Mouse (Mus musculus) hindbrain, embryonic 13.5 days (tissue): ENCODE data around the gene Kptn. TPM values are rescaled to one million over a fixed set of nuclear protein-coding genes. Genes with fewer than 3 reads are reported as not detected.

Source experiments
- ATAC-seq: fragments of 200-750 bp; cut with Nextera tagmentation; 2 replicates; pipeline ENCODE4 v1.8.0; 2017; ENCODE audit warnings: moderate TSS enrichment; ENCODE audit not compliant: low FRiP score
- H3K27ac ChIP-seq: fragments of 300-500 bp; sonication (generic); 2 replicates; pipeline ENCODE4 v1.5.1; 2015; ENCODE audit warnings: inconsistent platforms, mild to moderate bottlenecking, moderate library complexity
- H3K27me3 ChIP-seq: fragments of 300-500 bp; sonication (generic); 2 replicates; pipeline ENCODE4 v1.6.1; 2015; ENCODE audit warnings: mild to moderate bottlenecking, inconsistent platforms
- H3K36me3 ChIP-seq: fragments of 300-500 bp; sonication (generic); 2 replicates; pipeline ENCODE4 v1.6.1; 2015; ENCODE audit warnings: mild to moderate bottlenecking, inconsistent platforms
- H3K4me1 ChIP-seq: fragments of 300-500 bp; sonication (generic); replicated peaks from 2 replicates; pipeline ENCODE4 v1.6.1; 2015; ENCODE audit warnings: inconsistent platforms
- H3K4me2 ChIP-seq: fragments of 300-500 bp; sonication (generic); 2 replicates; pipeline ENCODE4 v1.6.1; 2015; ENCODE audit warnings: inconsistent platforms, mild to moderate bottlenecking, moderate library complexity
- H3K4me3 ChIP-seq: fragments of 300-500 bp; sonication (generic); 2 replicates; pipeline ENCODE4 v1.5.1; 2015; ENCODE audit warnings: mild to moderate bottlenecking, inconsistent platforms
- H3K9ac ChIP-seq: fragments of 300-500 bp; sonication (generic); 2 replicates; pipeline ENCODE4 v1.6.1; 2015; ENCODE audit warnings: mild to moderate bottlenecking, inconsistent platforms
- H3K9me3 ChIP-seq: fragments of 300-500 bp; sonication (generic); 2 replicates; pipeline ENCODE4 v1.6.1; 2016; ENCODE audit warnings: inconsistent platforms
- WGBS: fragments of 180-500 bp; shearing (Covaris S2); methylation state at CpG from one replicate; pipeline ENCODE4 v1.1.7; 2015; 5-methylcytosine and 5-hydroxymethylcytosine counted together
- polyA plus RNA-seq: library from polyadenylated mRNA; unstranded; fragments of >200 nt; fragmentation: Nextera tagmentation; extraction: Ambion mirVana; gene quantifications from 2 replicates; pipeline ENCODE4 v1.2.1, GENCODE M21; 2015

The Kptn gene
- polyA plus RNA-seq, 1 experiment from 2014 or later = 37.3 TPM

DNA sequence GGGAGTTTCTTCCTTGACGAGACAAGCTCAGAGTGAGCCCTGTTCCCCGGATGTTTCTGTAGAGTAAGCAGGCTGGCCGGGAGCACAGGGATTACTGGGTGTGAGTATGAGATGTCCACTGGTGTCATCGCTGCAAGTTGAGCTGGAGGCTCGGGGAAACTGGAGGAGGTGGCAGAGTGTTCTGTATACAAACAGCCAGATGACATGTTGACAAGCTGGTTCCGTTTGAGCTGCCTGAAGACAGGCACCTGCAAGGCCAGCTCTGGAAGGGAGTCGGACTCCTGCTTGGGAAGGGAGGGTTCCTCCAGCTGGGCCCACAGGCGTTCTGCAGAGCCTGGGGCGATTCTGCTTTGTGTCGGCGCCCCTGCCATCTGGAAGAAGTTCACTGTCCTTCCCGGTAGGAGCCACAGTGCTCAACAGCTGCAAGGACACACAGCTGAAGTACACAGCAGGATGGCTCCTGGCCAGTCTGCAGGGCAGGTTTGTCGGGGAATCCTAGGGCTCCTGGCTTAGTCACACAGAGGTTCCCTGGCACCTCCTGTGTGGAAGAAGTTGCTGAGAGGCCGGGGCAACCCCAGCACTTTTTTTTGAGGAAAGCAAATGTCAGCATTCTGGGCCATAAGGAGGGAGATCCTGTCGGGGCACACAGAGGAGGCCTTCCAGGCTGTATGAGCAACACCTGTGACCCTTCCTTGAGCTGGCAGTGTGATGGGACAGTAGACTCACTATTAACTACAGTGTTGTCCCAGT is 17.8 kb upstream of the Kptn start:
- H3K36me3 ChIP-seq = peaks cover 26% of the 10 kb centered on the region
- H3K4me3 ChIP-seq = no peak overlapping the region
- H3K9ac ChIP-seq = 0 out of 2 replicates have a peak overlapping the region, but pooled peaks have one; percentile 40
- H3K27me3 ChIP-seq = no peaks in the 10 kb centered on the region
- H3K27ac ChIP-seq = no peak overlapping the region
- H3K9me3 ChIP-seq = no peaks in the 10 kb centered on the region
- no peak overlapping the region for H3K4me2 ChIP-seq
- ATAC-seq = no peak
- WGBS = 73% methylated on average over 15 of the region's 15 CpGs
- H3K4me1 ChIP-seq = peaks cover 73% of the 10 kb centered on the region

DNA sequence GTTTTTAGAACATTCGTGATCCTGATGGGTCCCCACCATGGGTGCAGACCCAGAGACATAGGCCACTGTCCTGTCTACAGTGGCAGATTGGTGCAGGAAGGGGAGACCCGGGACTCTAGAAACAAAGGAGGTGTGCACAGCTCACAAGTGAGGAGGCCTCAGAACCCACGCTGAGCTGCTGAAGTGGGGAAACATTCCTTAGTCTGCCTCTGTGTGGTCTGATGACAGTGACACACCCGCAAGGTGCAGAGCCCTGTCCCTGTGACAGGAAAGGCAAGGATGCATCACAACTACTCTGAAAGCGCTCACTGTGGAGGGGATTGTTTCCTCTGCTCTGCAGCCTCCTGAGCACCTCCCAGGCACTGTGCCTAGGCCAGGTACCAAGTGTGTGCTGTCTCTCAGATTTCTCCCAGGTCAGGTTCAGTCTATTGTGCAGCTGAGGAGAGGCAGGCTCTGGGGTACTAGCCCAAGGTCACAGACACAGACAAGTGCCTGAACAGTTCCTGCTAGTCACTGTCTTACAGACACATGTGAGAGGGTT is 16.9 kb upstream of the Kptn start:
- no peaks in the 10 kb centered on the region for H3K9me3 ChIP-seq
- peaks cover 33% of the 10 kb centered on the region for H3K36me3 ChIP-seq
- no peak overlapping the region for H3K4me3 ChIP-seq
- no peak for ATAC-seq
- H3K9ac ChIP-seq = peak overlapping the region; percentile 59
- 87% methylated on average over 5 of the region's 5 CpGs for WGBS
- H3K27me3 ChIP-seq = no peaks in the 10 kb centered on the region
- H3K27ac ChIP-seq = peak overlapping the region; percentile 79
- H3K4me1 ChIP-seq = peaks cover 70% of the 10 kb centered on the region
- H3K4me2 ChIP-seq = no peak overlapping the region

DNA sequence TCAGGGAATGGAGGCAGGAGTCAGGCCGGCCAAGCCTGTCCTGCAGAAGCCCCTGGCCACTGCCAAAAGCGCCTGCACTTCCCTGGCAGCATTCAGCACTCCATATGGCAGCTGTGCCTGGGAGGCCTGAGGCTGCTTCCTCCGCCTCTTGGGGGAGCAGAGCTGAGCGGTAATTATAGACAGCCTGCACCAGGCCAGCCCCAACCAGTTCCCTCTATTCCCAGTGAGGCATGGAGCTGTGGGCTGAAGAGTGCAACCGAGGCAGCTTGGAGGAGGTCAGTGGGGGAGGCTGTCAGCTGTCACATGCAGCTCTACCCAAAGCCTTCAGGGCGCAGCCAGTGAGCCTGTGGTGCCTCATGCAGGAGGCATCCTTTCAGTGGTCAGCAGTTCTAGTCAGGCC is 15.9 kb upstream of the Kptn start:
- H3K9ac ChIP-seq = peak overlapping the region; percentile 59
- H3K4me3 ChIP-seq = no peak overlapping the region
- WGBS = 64% methylated on average over 6 of the region's 6 CpGs
- ATAC-seq = peak; percentile 53
- H3K9me3 ChIP-seq = no peaks in the 10 kb centered on the region
- H3K4me2 ChIP-seq = no peak overlapping the region
- peaks cover 43% of the 10 kb centered on the region for H3K36me3 ChIP-seq
- peak overlapping the region; percentile 79 for H3K27ac ChIP-seq
- no peaks in the 10 kb centered on the region for H3K27me3 ChIP-seq
- H3K4me1 ChIP-seq = peaks cover 68% of the 10 kb centered on the region

DNA sequence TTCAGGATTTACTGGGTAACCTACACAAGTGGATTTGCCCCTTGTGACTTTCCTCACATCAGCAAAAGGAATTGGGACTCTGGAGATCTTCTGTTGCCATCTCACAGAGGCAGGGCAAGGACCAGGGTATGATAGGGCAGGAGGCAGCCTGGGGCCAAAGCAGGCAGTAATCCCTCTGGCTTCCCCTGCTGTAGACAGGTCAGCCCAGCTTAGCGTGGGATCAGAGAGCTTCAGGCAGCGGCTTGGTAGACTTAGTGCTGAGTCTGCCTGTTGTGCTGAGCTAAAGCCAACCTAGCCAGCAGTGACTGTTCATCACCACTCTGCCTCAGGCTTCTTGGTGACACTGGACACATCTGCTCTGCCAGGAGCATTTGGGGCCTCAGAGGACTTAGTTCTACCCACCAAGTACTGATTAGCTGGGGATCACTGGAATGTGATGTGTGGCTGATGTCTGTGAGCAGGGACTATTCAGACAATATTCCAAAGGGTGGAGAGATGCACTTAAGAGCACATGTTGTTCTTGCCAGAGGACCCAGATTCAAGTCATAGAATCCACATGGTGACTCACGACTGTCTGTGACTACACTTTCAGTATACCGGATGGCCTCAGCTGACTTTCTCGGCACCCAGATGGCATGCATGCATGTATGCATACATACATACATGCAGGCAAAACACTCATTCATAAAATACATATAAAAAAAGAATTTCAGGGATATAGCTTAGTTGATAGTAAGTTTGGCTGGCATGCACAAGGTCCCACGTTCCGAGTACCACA is 14.9 kb upstream of the Kptn start:
- H3K9me3 ChIP-seq = no peaks in the 10 kb centered on the region
- H3K4me3 ChIP-seq = no peak overlapping the region
- no peak overlapping the region for H3K4me2 ChIP-seq
- no peaks in the 10 kb centered on the region for H3K27me3 ChIP-seq
- H3K27ac ChIP-seq = peak overlapping the region; percentile 79
- H3K9ac ChIP-seq = no peak overlapping the region
- peaks cover 58% of the 10 kb centered on the region for H3K4me1 ChIP-seq
- WGBS = 92% methylated on average over 7 of the region's 7 CpGs
- ATAC-seq = no peak
- peaks cover 53% of the 10 kb centered on the region for H3K36me3 ChIP-seq

DNA sequence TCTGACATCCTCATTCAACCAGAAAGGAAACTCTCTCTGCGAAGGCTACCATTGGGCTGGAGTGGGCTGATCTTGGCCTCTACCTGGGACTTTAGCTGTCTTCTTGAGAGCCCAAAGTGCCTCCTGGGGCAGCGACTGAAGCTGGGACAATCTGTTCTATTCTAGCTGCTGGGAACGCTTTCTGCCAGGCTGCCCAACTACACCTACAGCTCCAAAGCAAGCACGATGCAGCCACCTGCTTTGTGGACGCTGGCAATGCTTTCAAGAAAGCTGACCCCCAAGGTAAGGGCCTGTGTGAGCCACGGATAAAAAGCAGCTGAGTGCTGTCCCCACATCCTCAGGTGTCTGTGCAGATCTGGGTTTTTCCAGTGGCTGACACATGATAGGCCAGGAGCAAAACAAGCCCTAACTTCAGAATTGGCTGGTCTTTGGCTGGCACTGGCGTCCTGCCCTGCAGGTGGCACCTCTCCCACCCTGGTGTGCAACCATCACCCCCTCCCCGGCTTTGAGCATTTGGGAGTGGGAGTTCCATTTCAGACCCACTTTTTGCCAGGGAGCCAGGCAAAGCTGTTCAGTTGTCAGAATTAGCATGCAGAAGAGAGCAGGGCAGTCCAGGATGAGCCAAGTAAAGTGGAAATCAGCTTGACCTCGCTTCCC is 10.7 kb upstream of the Kptn start:
- ATAC-seq = no peak

DNA sequence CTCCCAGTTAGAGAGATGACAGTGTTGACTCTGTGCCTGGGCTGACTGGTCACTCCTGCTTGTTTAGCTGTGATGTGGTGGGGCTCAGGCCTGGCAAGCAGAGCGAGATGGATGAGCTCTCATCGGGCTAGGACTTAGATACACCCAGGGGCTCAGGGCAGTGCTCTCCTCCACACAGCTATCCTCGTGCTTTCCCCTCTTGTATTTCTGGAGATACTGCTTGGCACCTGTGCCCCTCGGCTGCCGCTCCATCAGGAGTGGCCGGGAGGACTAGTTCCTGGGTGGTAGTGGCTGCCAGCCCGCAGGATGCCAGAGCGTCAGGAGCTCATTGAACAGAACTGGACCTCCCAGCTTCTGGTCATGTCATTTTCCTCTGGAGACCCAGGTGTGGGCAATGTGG is 9.5 kb upstream of the Kptn start:
- H3K9me3 ChIP-seq = no peaks in the 10 kb centered on the region
- H3K4me1 ChIP-seq = peaks cover 16% of the 10 kb centered on the region; the same call in 1 of the 2 replicates
- 90% methylated on average over 8 of the region's 8 CpGs for WGBS
- 0 out of 2 replicates have a peak overlapping the region, but pooled peaks have one; percentile 19 for H3K9ac ChIP-seq
- no peak overlapping the region for H3K27ac ChIP-seq
- no peak for ATAC-seq
- no peaks in the 10 kb centered on the region for H3K27me3 ChIP-seq
- H3K36me3 ChIP-seq = peaks cover 84% of the 10 kb centered on the region
- H3K4me3 ChIP-seq = no peak overlapping the region
- no peak overlapping the region for H3K4me2 ChIP-seq

More for the DNA sequence above, 10.7 kb upstream of the Kptn start:
- no peaks in the 10 kb centered on the region for H3K9me3 ChIP-seq
- WGBS = 93% methylated on average over 9 of the region's 9 CpGs
- no peak overlapping the region for H3K27ac ChIP-seq
- H3K4me3 ChIP-seq = no peak overlapping the region
- H3K27me3 ChIP-seq = no peaks in the 10 kb centered on the region
- H3K4me1 ChIP-seq = peaks cover 27% of the 10 kb centered on the region
- H3K9ac ChIP-seq = no peak overlapping the region
- no peak overlapping the region for H3K4me2 ChIP-seq
- peaks cover 79% of the 10 kb centered on the region for H3K36me3 ChIP-seq

DNA sequence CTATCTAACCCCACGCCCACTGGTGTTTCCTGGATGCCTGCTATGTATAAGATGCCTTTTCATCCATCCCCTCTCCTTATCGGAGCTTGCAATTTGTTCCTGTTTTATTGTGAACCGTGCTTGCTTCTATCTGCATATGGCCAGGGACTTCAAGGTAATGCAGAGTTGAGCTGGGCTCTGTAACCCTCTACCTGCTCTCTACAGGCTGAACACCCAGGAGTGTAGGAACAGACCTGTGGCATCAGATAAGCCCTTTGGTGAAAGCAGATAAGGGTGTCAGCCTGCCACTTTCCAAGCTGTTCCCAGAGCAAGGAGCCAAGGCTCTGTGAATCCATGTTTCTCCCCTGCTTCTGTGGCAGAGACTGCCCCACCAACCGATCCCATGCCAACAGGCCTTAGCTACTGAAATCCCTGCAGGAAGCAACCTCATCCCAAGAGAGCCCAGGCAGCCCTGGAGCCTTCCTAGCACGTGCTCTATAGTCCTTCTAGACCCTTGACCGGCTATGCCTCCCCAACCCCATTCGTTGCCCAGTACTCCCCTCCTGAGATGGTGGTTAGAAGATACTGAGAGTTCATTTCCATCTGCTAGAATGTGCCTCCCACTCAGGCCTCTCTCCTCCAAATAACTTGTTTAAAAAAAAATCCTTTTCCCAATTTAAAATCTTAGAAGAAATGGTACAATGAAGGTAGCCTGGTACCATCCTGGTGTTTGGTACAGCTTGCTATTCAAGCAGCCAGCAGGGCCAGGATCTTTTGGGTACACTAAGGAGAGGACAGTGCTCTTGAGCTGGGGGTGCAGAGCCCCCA is 8.2 kb upstream of the Kptn start:
- Histone ChIP-seq H3K9ac (peak overlapping the region; percentile 52; the same call in 1 of the 2 replicates), H3K4me2 (no peak overlapping the region), H3K4me3 (no peak overlapping the region), H3K4me1 (peaks cover 11% of the 10 kb centered on the region; the same call in 1 of the 2 replicates), H3K36me3 (peaks cover 94% of the 10 kb centered on the region), H3K9me3 (no peaks in the 10 kb centered on the region), H3K27me3 (no peaks in the 10 kb centered on the region), H3K27ac (peak overlapping the region; percentile 5; the same call in 1 of the 2 replicates)
- WGBS = 95% methylated on average over 7 of the region's 7 CpGs
- no peak for ATAC-seq

DNA sequence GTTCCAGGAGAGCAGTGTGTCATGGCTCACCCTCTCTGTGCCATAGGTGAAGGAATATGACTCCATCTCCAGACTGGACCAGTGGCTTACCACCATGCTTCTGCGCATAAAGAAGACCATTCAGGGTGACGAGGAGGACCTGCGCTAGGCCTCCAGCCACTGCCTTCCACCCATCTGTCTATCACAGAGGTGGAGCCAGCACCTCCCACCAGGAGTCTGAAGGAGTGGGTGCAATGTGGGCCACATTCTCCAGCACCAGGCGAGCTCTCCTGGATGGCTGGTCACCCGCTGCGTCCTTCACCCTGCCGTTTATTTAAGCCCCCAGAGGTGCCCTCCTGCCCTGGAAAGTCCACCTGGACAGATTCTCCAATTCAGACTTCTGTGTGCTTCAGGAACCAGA is 3.3 kb upstream of the Kptn start:
- Histone ChIP-seq H3K4me2 (no peak overlapping the region), H3K9me3 (no peaks in the 10 kb centered on the region), H3K36me3 (peaks cover 67% of the 10 kb centered on the region), H3K27me3 (no peaks in the 10 kb centered on the region), H3K4me1 (peaks cover 26% of the 10 kb centered on the region), H3K27ac (no peak overlapping the region), H3K4me3 (no peak overlapping the region), H3K9ac (no peak overlapping the region)
- no peak for ATAC-seq
- WGBS = 92% methylated on average over 7 of the region's 7 CpGs

DNA sequence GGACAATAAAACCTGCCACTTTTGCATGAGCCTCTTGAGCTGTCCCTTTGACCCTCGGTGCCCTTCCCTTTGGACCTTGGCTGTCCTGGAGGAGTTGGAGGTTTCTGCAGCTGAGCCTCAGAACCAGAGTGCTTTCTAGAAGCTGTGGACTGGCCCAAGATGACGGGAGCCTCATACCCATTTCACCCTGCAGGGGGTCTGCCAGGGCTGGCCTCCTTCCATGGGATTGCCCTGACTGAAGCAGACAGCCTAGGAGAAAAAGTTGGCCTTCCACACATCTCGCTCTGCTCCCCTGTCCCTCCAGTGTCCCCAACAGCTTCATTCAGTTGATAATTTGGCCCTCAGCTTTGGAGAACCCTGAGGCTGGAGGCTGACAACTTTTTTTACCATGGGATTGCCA is 2.6 kb upstream of the Kptn start:
- no peak for ATAC-seq
- Histone ChIP-seq H3K4me3 (no peak overlapping the region), H3K4me1 (peaks cover 23% of the 10 kb centered on the region), H3K36me3 (peaks cover 60% of the 10 kb centered on the region), H3K9me3 (no peaks in the 10 kb centered on the region), H3K9ac (no peak overlapping the region), H3K4me2 (no peak overlapping the region), H3K27ac (no peak overlapping the region), H3K27me3 (no peaks in the 10 kb centered on the region)
- 83% methylated on average over 3 of the region's 3 CpGs for WGBS

DNA sequence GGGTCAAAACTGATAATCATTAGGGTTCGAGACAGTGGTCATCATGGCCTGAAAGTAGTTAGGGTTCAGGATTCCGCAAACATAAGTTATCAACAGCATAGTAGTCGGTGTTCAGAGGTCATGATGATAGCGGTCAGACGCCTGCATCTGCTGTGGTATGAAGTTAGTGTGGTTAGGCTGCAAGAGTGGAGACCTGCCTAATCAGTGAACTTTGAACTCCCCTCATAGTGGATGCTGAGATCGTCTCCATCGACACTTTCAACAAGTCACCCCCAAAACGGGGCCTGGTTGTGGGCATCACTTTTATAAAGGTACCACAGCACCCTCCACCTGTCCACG is 536 bp downstream of the Kptn start:
- Histone ChIP-seq H3K27me3 (no peaks in the 10 kb centered on the region), H3K4me1 (peaks cover 15% of the 10 kb centered on the region), H3K4me2 (peak overlapping the region; percentile 56), H3K4me3 (peak overlapping the region; percentile 67), H3K36me3 (peaks cover 49% of the 10 kb centered on the region), H3K27ac (peak overlapping the region; percentile 94; the same call in 1 of the 2 replicates), H3K9me3 (no peaks in the 10 kb centered on the region), H3K9ac (peak overlapping the region; percentile 80)
- peak; percentile 58; the same call in 1 of the 2 replicates for ATAC-seq
- WGBS = 52% methylated on average over 9 of the region's 9 CpGs

DNA sequence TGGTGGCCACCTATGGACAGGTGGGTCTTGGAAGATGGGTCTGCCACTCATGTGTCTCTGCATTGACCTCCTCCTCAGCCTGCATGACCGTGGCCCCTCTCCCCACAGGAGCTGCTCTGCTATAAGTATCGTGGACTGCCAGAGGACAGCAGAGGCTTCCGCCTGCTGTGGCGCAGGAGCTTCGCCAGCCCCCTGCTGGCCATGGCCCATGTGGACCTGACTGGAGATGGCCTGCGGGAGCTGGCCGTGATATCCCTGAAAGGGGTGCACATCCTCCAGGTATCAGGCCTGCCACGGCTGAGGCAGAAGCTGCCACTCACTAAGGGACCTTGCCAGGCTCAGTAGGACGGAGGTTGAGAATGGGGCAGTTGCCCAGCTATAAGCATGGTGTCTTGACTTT is 6.1 kb downstream of the Kptn start:
- no peak overlapping the region for H3K27ac ChIP-seq
- H3K4me1 ChIP-seq = peaks cover 20% of the 10 kb centered on the region
- ATAC-seq = no peak
- no peaks in the 10 kb centered on the region for H3K27me3 ChIP-seq
- H3K4me2 ChIP-seq = no peak overlapping the region
- peaks cover 43% of the 10 kb centered on the region for H3K36me3 ChIP-seq
- WGBS = 82% methylated on average over 9 of the region's 9 CpGs
- no peak overlapping the region for H3K9ac ChIP-seq
- H3K4me3 ChIP-seq = no peak overlapping the region
- H3K9me3 ChIP-seq = no peaks in the 10 kb centered on the region
